Mouse (Mus musculus) cerebellum, adult 2 months (tissue): ENCODE data around the gene Slc43a1.

Experiments used
- CTCF ChIP-seq: fragments of 200-500 bp; IDR thresholded peaks from 2 replicates; pipeline ENCODE4 v1.5.1; 2011; ENCODE audit warnings: low read depth, mild to moderate bottlenecking, control low read depth, low read length, moderate library complexity, borderline replicate concordance; ENCODE audit not compliant: insufficient read depth
- POLR2A ChIP-seq: fragments of 200-500 bp; IDR thresholded peaks from 2 replicates; pipeline ENCODE4 v1.6.1; 2011; ENCODE audit warnings: low read length, control low read depth, borderline replicate concordance; ENCODE audit not compliant: insufficient read depth

DNA sequence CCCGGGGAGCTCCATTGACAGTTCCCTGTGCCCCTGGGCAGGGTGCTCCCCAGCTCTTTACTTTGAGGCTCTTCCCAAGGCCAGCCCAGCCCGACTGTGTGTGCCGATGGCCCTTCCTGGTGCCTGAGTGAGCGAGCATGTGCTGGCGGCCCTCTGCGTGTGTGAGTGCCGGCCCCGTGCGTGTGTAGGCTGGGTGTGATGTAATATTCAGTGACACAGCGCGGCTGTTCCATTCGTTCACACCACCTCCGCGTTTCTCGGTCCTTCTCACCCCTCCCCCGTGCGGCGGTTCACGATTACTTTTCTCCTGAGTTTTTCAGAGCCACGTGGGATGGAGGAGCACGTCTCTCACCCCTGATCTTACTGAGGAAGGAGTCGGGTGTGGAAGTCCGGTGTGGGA lies 44.0 kb downstream of the Slc43a1 start:
- no peak for TF ChIP-seq POLR2A
- no peak for TF ChIP-seq CTCF
